In genomic region chr6:120464406-120464939, GRCm38 (mm10) we compare ENCODE assay signal across 8 mouse cellular contexts. TPM values are rescaled to one million over a fixed set of nuclear protein-coding genes. Genes with fewer than 3 reads are reported as not detected.
DNase-seq lines count a peak whose midpoint lies in the region; ATAC-seq and TF ChIP-seq lines count a peak whose summit lies in the region.

No protein-coding gene starts in this region.

- no peak for TF ChIP-seq EP300 in stomach, postnatal 0 days (optimal IDR thresholded peaks at IDR 0.05)

- H3K9me3 ChIP-seq in heart, embryonic 12.5 days (replicated peaks), result 0 out of 2 replicates have a peak, but pooled peaks cover 2% of the 10 kb centered on the region
- H3K9me3 ChIP-seq in hindbrain, postnatal 0 days (ENCODE audit: low read length), result no peaks in the 10 kb centered on the region
- no peaks in the 10 kb centered on the region for H3K9me3 ChIP-seq in stomach, postnatal 0 days (ENCODE audit: control insufficient read depth, low read length)

- no peaks in the 10 kb centered on the region for H3K36me3 ChIP-seq in heart, embryonic 12.5 days
- no peaks in the 10 kb centered on the region for H3K36me3 ChIP-seq in spleen, adult 2 months (ENCODE audit: control insufficient read depth, insufficient read depth, low read length)
- H3K36me3 ChIP-seq in hindbrain, postnatal 0 days (ENCODE audit: insufficient read depth, low read length), result no peaks in the 10 kb centered on the region
- no peaks in the 10 kb centered on the region for H3K36me3 ChIP-seq in stomach, postnatal 0 days (ENCODE audit: control insufficient read depth, insufficient read depth, low read length)

- TF ChIP-seq CTCF in spleen, adult 2 months (IDR thresholded peaks at IDR 0.05; ENCODE audit: extremely low read depth, insufficient read depth, insufficient read length, insufficient replicate concordance), result no peak
- TF ChIP-seq CTCF in hindbrain, postnatal 0 days (IDR thresholded peaks at IDR 0.05; ENCODE audit: low read depth), result no peak
- TF ChIP-seq CTCF in stomach, postnatal 0 days (IDR thresholded peaks at IDR 0.05; ENCODE audit: low read depth), result no peak

- H3K27ac ChIP-seq in heart, embryonic 12.5 days (ENCODE audit: poor library complexity, severe bottlenecking), result no peak overlapping the region
- peak overlapping the region; percentile 98 for H3K27ac ChIP-seq in spleen, adult 2 months (ENCODE audit: insufficient read depth, low read length)
- H3K27ac ChIP-seq in hindbrain, postnatal 0 days, result no peak overlapping the region
- no peak overlapping the region for H3K27ac ChIP-seq in stomach, postnatal 0 days (replicated peaks)

- H3K4me1 ChIP-seq in heart, embryonic 12.5 days (replicated peaks), result peaks cover 24% of the 10 kb centered on the region
- H3K4me1 ChIP-seq in spleen, adult 2 months (ENCODE audit: control insufficient read depth, insufficient read depth, insufficient read length), result peaks cover 24% of the 10 kb centered on the region
- H3K4me1 ChIP-seq in hindbrain, postnatal 0 days (ENCODE audit: insufficient read depth, low read length), result no peaks in the 10 kb centered on the region
- H3K4me1 ChIP-seq in stomach, postnatal 0 days (replicated peaks; ENCODE audit: control insufficient read depth, insufficient read depth), result no peaks in the 10 kb centered on the region

- H3K4me3 ChIP-seq in heart, embryonic 12.5 days, result peak overlapping the region; percentile 74
- peak overlapping the region; percentile 97 for H3K4me3 ChIP-seq in spleen, adult 2 months (ENCODE audit: extremely low read depth, insufficient read depth, insufficient read length)
- no peak overlapping the region for H3K4me3 ChIP-seq in hindbrain, postnatal 0 days (ENCODE audit: low read length)
- peak overlapping the region; percentile 62 for H3K4me3 ChIP-seq in stomach, postnatal 0 days (ENCODE audit: low read depth, low read length)

- peak overlapping the region; percentile 91 for H3K4me2 ChIP-seq in heart, embryonic 12.5 days
- H3K4me2 ChIP-seq in hindbrain, postnatal 0 days (ENCODE audit: low read depth, low read length), result peak overlapping the region; percentile 56
- H3K4me2 ChIP-seq in stomach, postnatal 0 days (replicated peaks; ENCODE audit: low read depth), result peak overlapping the region; percentile 86

- WGBS in heart, embryonic 12.5 days, result 57% methylated on average over 9 of the region's 9 CpGs
- 8% methylated on average over 9 of the region's 9 CpGs for WGBS in spleen, adult 2 months
- 36% methylated on average over 9 of the region's 9 CpGs for WGBS in hindbrain, postnatal 0 days
- WGBS in stomach, postnatal 0 days, result 49% methylated on average over 9 of the region's 9 CpGs

- no peak for TF ChIP-seq POLR2A in spleen, adult 2 months (IDR thresholded peaks at IDR 0.05; ENCODE audit: low read depth, low read length)

- ATAC-seq in heart, embryonic 12.5 days (ENCODE audit: insufficient number of reproducible peaks, low FRiP score), result no peak
- no peak for ATAC-seq in hindbrain, postnatal 0 days
- ATAC-seq in stomach, postnatal 0 days (ENCODE audit: low FRiP score, low TSS enrichment), result no peak

- H3K27me3 ChIP-seq in heart, embryonic 12.5 days (replicated peaks), result peaks cover 39% of the 10 kb centered on the region
- no peaks in the 10 kb centered on the region for H3K27me3 ChIP-seq in spleen, adult 2 months (ENCODE audit: control insufficient read depth, insufficient read depth, low read length)
- H3K27me3 ChIP-seq in hindbrain, postnatal 0 days (ENCODE audit: insufficient read depth, low read length), result no peaks in the 10 kb centered on the region
- peaks cover 2% of the 10 kb centered on the region; the same call in 1 of the 2 replicates for H3K27me3 ChIP-seq in stomach, postnatal 0 days (ENCODE audit: control insufficient read depth, insufficient read depth, low read length)

- intact Hi-C loops in heart, postnatal 36 days (cut with DNase I), result no loop called here

- no peak for DNase-seq in heart, postnatal 36 days
- DNase-seq in spleen, adult 2 months (ENCODE audit: low read depth in 1 of 2, low spot score in 2 of 2), result no peak
- DNase-seq in spleen, postnatal 14 days (ENCODE audit: low spot score in 2 of 2), result no peak
- DNase-seq in hindbrain, postnatal 0 days (ENCODE audit: low spot score), result no peak
- no peak for DNase-seq in stomach, postnatal 0 days (ENCODE audit: low spot score)
- DNase-seq in layer of hippocampus, adult 9-11 months, result no peak
- DNase-seq in ovary, adult 18-20 months (ENCODE audit: low spot score), result no peak

- H3K9ac ChIP-seq in heart, embryonic 12.5 days, result 0 out of 2 replicates have a peak overlapping the region, but pooled peaks have one; percentile 75
- H3K9ac ChIP-seq in hindbrain, postnatal 0 days (replicated peaks; ENCODE audit: low read length), result no peak overlapping the region
- peak overlapping the region; percentile 14; the same call in 1 of the 2 replicates for H3K9ac ChIP-seq in stomach, postnatal 0 days (ENCODE audit: low read length)

RNA-seq across cellular contexts. Expression of gene Il17ra, which starts 1.4 kb away (rescaled TPM):
- polyA plus RNA-seq in heart, embryonic 12.5 days (2016; fragmentation: Nextera tagmentation; extraction: Ambion mirVana), result 5.9 and 7.3 TPM in 2 replicates
- 1 to 10 TPM; 2.9 to 3.5 TPM for total RNA-seq in heart, postnatal 36 days (2021)
- 93.1 and 98.3 TPM in 2 replicates for polyA plus RNA-seq in spleen, adult 2 months (2012; rRNA removed)
- total RNA-seq in hindbrain, postnatal 0 days (2014; rRNA removed), result 7.8 and 10.6 TPM in 2 replicates
- polyA plus RNA-seq in hindbrain, postnatal 0 days (2015; fragmentation: Nextera tagmentation; extraction: Ambion mirVana), result 5.8 and 7.0 TPM in 2 replicates
- polyA plus RNA-seq in stomach, postnatal 0 days (2015; fragmentation: Nextera tagmentation; extraction: Ambion mirVana), result 3.5 and 4.2 TPM in 2 replicates

RNA-seq across cellular contexts. Expression of gene Tmem121b, which starts 29.1 kb away (rescaled TPM):
- 0.10 and 0.15 TPM in 2 replicates for polyA plus RNA-seq in heart, embryonic 12.5 days (2016; fragmentation: Nextera tagmentation; extraction: Ambion mirVana)
- total RNA-seq in heart, postnatal 36 days (2021), result not detected
- polyA plus RNA-seq in spleen, adult 2 months (2012; rRNA removed), result 0.14 and 0.59 TPM in 2 replicates
- 25.9 and 31.9 TPM in 2 replicates for total RNA-seq in hindbrain, postnatal 0 days (2014; rRNA removed)
- polyA plus RNA-seq in hindbrain, postnatal 0 days (2015; fragmentation: Nextera tagmentation; extraction: Ambion mirVana), result 2.3 and 2.5 TPM in 2 replicates
- 0.02 TPM in 2 replicates for polyA plus RNA-seq in stomach, postnatal 0 days (2015; fragmentation: Nextera tagmentation; extraction: Ambion mirVana)

Comparison
In these comparisons a context has a peak if more than half of its experiments do, and no peak if none do; other contexts are left out.
1. RNA of gene Il17ra, which starts 1.4 kb away (polyA plus RNA-seq): 93.1 to 98.3 TPM in spleen, adult 2 months; 5.9 to 7.3 TPM in heart, embryonic 12.5 days, 5.8 to 7.0 TPM in hindbrain, postnatal 0 days and 3.5 to 4.2 TPM in stomach, postnatal 0 days; every median in the first group is over 10 times any median in the second.
2. Peak in every context shown above with its lines, with median percentiles within 50 percentile points of each other: H3K4me2 ChIP-seq.